Mouse (Mus musculus): ENCODE data around the gene Cd81. TPM values are rescaled to one million over a fixed set of nuclear protein-coding genes. Genes with fewer than 3 reads are reported as not detected.

Cd81 gene
- polyA plus RNA-seq, 1 experiment from 2014 or later, result 276 TPM

- ATAC-seq (ENCODE audit: low FRiP score) (no peak), DNase-seq (ENCODE audit: low spot score, missing footprints) (no peak)
- no peak overlapping the region for H3K9ac ChIP-seq (ENCODE audit: low read length)
- no peaks in the 10 kb centered on the region for H3K27me3 ChIP-seq (ENCODE audit: control insufficient read depth, insufficient read depth, low read length)
- no peaks in the 10 kb centered on the region for H3K36me3 ChIP-seq (ENCODE audit: control insufficient read depth, insufficient read depth, low read length)
- WGBS, result 71% methylated on average over 3 of the region's 3 CpGs
- H3K27ac ChIP-seq (ENCODE audit: low read depth, low read length), result no peak overlapping the region
- H3K9me3 ChIP-seq (ENCODE audit: control insufficient read depth, low read length), result no peaks in the 10 kb centered on the region
- H3K4me3 ChIP-seq (ENCODE audit: low read depth, low read length), result no peak overlapping the region
- no peak overlapping the region for H3K4me2 ChIP-seq
- H3K4me1 ChIP-seq (ENCODE audit: control insufficient read depth, insufficient read depth, low read length), result no peaks in the 10 kb centered on the region
Observed at GRCm38 (mm10) chr7:143042089-143042488, 10.4 kb upstream of the Cd81 start.

GRCm38 (mm10) chr7:143042897-143043300 lies 9.6 kb upstream of the Cd81 start:
- Histone ChIP-seq H3K36me3 (ENCODE audit: control insufficient read depth, insufficient read depth, low read length) (no peaks in the 10 kb centered on the region), H3K9me3 (ENCODE audit: control insufficient read depth, low read length) (no peaks in the 10 kb centered on the region), H3K27ac (ENCODE audit: low read depth, low read length) (no peak overlapping the region), H3K4me3 (ENCODE audit: low read depth, low read length) (no peak overlapping the region), H3K4me2 (no peak overlapping the region), H3K27me3 (ENCODE audit: control insufficient read depth, insufficient read depth, low read length) (no peaks in the 10 kb centered on the region), H3K4me1 (ENCODE audit: control insufficient read depth, insufficient read depth, low read length) (no peaks in the 10 kb centered on the region), H3K9ac (ENCODE audit: low read length) (no peak overlapping the region)
- WGBS, result 87% methylated on average over 3 of the region's 3 CpGs
- ATAC-seq (ENCODE audit: low FRiP score), result no peak
- no peak for DNase-seq (ENCODE audit: low spot score, missing footprints)

- Histone ChIP-seq H3K4me3 (ENCODE audit: low read depth, low read length) (no peak overlapping the region), H3K27me3 (ENCODE audit: control insufficient read depth, insufficient read depth, low read length) (no peaks in the 10 kb centered on the region), H3K4me2 (no peak overlapping the region), H3K4me1 (ENCODE audit: control insufficient read depth, insufficient read depth, low read length) (no peaks in the 10 kb centered on the region), H3K9ac (ENCODE audit: low read length) (no peak overlapping the region), H3K27ac (ENCODE audit: low read depth, low read length) (no peak overlapping the region), H3K36me3 (ENCODE audit: control insufficient read depth, insufficient read depth, low read length) (no peaks in the 10 kb centered on the region), H3K9me3 (ENCODE audit: control insufficient read depth, low read length) (no peaks in the 10 kb centered on the region)
- ATAC-seq (ENCODE audit: low FRiP score) (no peak), DNase-seq (ENCODE audit: low spot score, missing footprints) (no peak)
- WGBS, result 93% methylated on average over 2 of the region's 2 CpGs
Observed at GRCm38 (mm10) chr7:143044049-143044825, 8.3 kb upstream of the Cd81 start.

GRCm38 (mm10) chr7:143044826-143045206 lies 7.7 kb upstream of the Cd81 start:
- H3K27me3 ChIP-seq (ENCODE audit: control insufficient read depth, insufficient read depth, low read length), result no peaks in the 10 kb centered on the region
- no peak overlapping the region for H3K9ac ChIP-seq (ENCODE audit: low read length)
- H3K4me1 ChIP-seq (ENCODE audit: control insufficient read depth, insufficient read depth, low read length), result no peaks in the 10 kb centered on the region
- ATAC-seq (ENCODE audit: low FRiP score) (no peak), DNase-seq (ENCODE audit: low spot score, missing footprints) (no peak)
- no peaks in the 10 kb centered on the region for H3K36me3 ChIP-seq (ENCODE audit: control insufficient read depth, insufficient read depth, low read length)
- H3K4me2 ChIP-seq, result no peak overlapping the region
- H3K9me3 ChIP-seq (ENCODE audit: control insufficient read depth, low read length), result no peaks in the 10 kb centered on the region
- no peak overlapping the region for H3K27ac ChIP-seq (ENCODE audit: low read depth, low read length)
- no peak overlapping the region for H3K4me3 ChIP-seq (ENCODE audit: low read depth, low read length)

- ATAC-seq (ENCODE audit: low FRiP score) (no peak), DNase-seq (ENCODE audit: low spot score, missing footprints) (no peak)
- no peak overlapping the region for H3K4me2 ChIP-seq
- H3K27me3 ChIP-seq (ENCODE audit: control insufficient read depth, insufficient read depth, low read length), result no peaks in the 10 kb centered on the region
- no peaks in the 10 kb centered on the region for H3K4me1 ChIP-seq (ENCODE audit: control insufficient read depth, insufficient read depth, low read length)
- no peak overlapping the region for H3K27ac ChIP-seq (ENCODE audit: low read depth, low read length)
- no peaks in the 10 kb centered on the region for H3K9me3 ChIP-seq (ENCODE audit: control insufficient read depth, low read length)
- no peaks in the 10 kb centered on the region for H3K36me3 ChIP-seq (ENCODE audit: control insufficient read depth, insufficient read depth, low read length)
- no peak overlapping the region for H3K4me3 ChIP-seq (ENCODE audit: low read depth, low read length)
- WGBS, result 83% methylated on average over 7 of the region's 7 CpGs
- H3K9ac ChIP-seq (ENCODE audit: low read length), result no peak overlapping the region
Observed at GRCm38 (mm10) chr7:143046358-143046757, 6.2 kb upstream of the Cd81 start.

- no peak for DNase-seq (ENCODE audit: low spot score, missing footprints)
- no peaks in the 10 kb centered on the region for H3K36me3 ChIP-seq (ENCODE audit: control insufficient read depth, insufficient read depth, low read length)
- H3K9ac ChIP-seq (ENCODE audit: low read length), result no peak overlapping the region
- H3K27me3 ChIP-seq (ENCODE audit: control insufficient read depth, insufficient read depth, low read length), result no peaks in the 10 kb centered on the region
- no peak overlapping the region for H3K4me3 ChIP-seq (ENCODE audit: low read depth, low read length)
- H3K27ac ChIP-seq (ENCODE audit: low read depth, low read length), result no peak overlapping the region
- no peak overlapping the region for H3K4me2 ChIP-seq
- H3K4me1 ChIP-seq (ENCODE audit: control insufficient read depth, insufficient read depth, low read length), result peaks cover 15% of the 10 kb centered on the region
- WGBS, result 80% methylated on average over 3 of the region's 3 CpGs
- H3K9me3 ChIP-seq (ENCODE audit: control insufficient read depth, low read length), result no peaks in the 10 kb centered on the region
- ATAC-seq (ENCODE audit: low FRiP score), result no peak
Observed at GRCm38 (mm10) chr7:143049331-143049730, 3.2 kb upstream of the Cd81 start.

- peaks cover 23% of the 10 kb centered on the region for H3K4me1 ChIP-seq (ENCODE audit: control insufficient read depth, insufficient read depth, low read length)
- no peaks in the 10 kb centered on the region for H3K27me3 ChIP-seq (ENCODE audit: control insufficient read depth, insufficient read depth, low read length)
- no peak overlapping the region for H3K4me3 ChIP-seq (ENCODE audit: low read depth, low read length)
- DNase-seq (ENCODE audit: low spot score, missing footprints), result no peak
- no peaks in the 10 kb centered on the region for H3K9me3 ChIP-seq (ENCODE audit: control insufficient read depth, low read length)
- no peak overlapping the region for H3K9ac ChIP-seq (ENCODE audit: low read length)
- 97% methylated on average over 3 of the region's 3 CpGs for WGBS
- ATAC-seq (ENCODE audit: low FRiP score), result no peak
- no peak overlapping the region for H3K4me2 ChIP-seq
- no peaks in the 10 kb centered on the region for H3K36me3 ChIP-seq (ENCODE audit: control insufficient read depth, insufficient read depth, low read length)
- H3K27ac ChIP-seq (ENCODE audit: low read depth, low read length), result no peak overlapping the region
Observed at GRCm38 (mm10) chr7:143049841-143050816, 2.4 kb upstream of the Cd81 start.

GRCm38 (mm10) chr7:143051316-143051715 lies 1.2 kb upstream of the Cd81 start:
- H3K36me3 ChIP-seq (ENCODE audit: control insufficient read depth, insufficient read depth, low read length), result no peaks in the 10 kb centered on the region
- H3K4me3 ChIP-seq (ENCODE audit: low read depth, low read length), result no peak overlapping the region
- H3K4me1 ChIP-seq (ENCODE audit: control insufficient read depth, insufficient read depth, low read length), result peaks cover 25% of the 10 kb centered on the region
- WGBS, result 64% methylated on average over 2 of the region's 2 CpGs
- no peaks in the 10 kb centered on the region for H3K9me3 ChIP-seq (ENCODE audit: control insufficient read depth, low read length)
- H3K4me2 ChIP-seq, result no peak overlapping the region
- ATAC-seq (ENCODE audit: low FRiP score) (no peak), DNase-seq (ENCODE audit: low spot score, missing footprints) (no peak)
- H3K27ac ChIP-seq (ENCODE audit: low read depth, low read length), result no peak overlapping the region
- H3K27me3 ChIP-seq (ENCODE audit: control insufficient read depth, insufficient read depth, low read length), result no peaks in the 10 kb centered on the region
- H3K9ac ChIP-seq (ENCODE audit: low read length), result no peak overlapping the region

Measured in midbrain, embryonic 11.5 days (tissue).